Mouse (Mus musculus) MEL (cell line): ENCODE measurements at regions not wholly inside any gene's neighbourhood (a gene's known extent, or its start where the extent isn't known, plus 50 kb on each side); places are given as distances from the start of the nearest gene placed in this dataset.

Experiments used
- DNase-seq: peaks from one replicate; pipeline ENCODE4 v3.0.0; 2011; ENCODE audit warnings: low read depth, low spot score
- H3K27ac ChIP-seq: 2 replicates; pipeline ENCODE4 v1.5.1; 2012; ENCODE audit warnings: low read depth, mild to moderate bottlenecking, control low read depth, low read length, moderate library complexity; ENCODE audit not compliant: control insufficient read depth
- H3K27me3 ChIP-seq, 2 experiments: fragments of 150-350 bp in 1 of 2; sonication (generic) in 1 of 2; 2 replicates each; pipeline ENCODE4 v1.6.1; 2012; ENCODE audit warnings: low read length in 2 of 2, mild to moderate bottlenecking in 2 of 2, improper control_type of control experiment in 1 of 2, moderate library complexity in 1 of 2; ENCODE audit not compliant: insufficient read depth in 2 of 2, control insufficient read depth in 1 of 2
- H3K36me3 ChIP-seq, 2 experiments: 2 replicates each; pipeline ENCODE4 v1.6.1; 2012 to 2014; ENCODE audit warnings: low read length in 2 of 2, improper control_type of control experiment in 1 of 2, inconsistent platforms in 1 of 2, mild to moderate bottlenecking in 1 of 2; ENCODE audit not compliant: insufficient read depth in 2 of 2, control insufficient read depth in 1 of 2
- H3K4me1 ChIP-seq, 2 experiments: fragments of 150-350 bp in 1 of 2; sonication (generic) in 1 of 2; 2 replicates each; pipeline ENCODE4 v1.6.1; 2012; ENCODE audit warnings: low read length in 2 of 2, improper control_type of control experiment in 1 of 2, mild to moderate bottlenecking in 1 of 2; ENCODE audit not compliant: insufficient read depth in 2 of 2, control insufficient read depth in 1 of 2
- H3K4me3 ChIP-seq, 2 experiments: fragments of 150-350 bp in 1 of 2; sonication (generic) in 1 of 2; 2 replicates each; pipeline ENCODE4 v1.5.1; 2012; ENCODE audit warnings: low read depth in 2 of 2, low read length in 2 of 2, mild to moderate bottlenecking in 2 of 2, moderate library complexity in 2 of 2, control low read depth in 1 of 2, improper control_type of control experiment in 1 of 2; ENCODE audit not compliant: control insufficient read depth in 1 of 2, insufficient read depth in 1 of 2
- H3K79me2 ChIP-seq: 2 replicates; pipeline ENCODE4 v1.6.1; 2012; ENCODE audit warnings: mild to moderate bottlenecking, low read length, moderate library complexity; ENCODE audit not compliant: control insufficient read depth, poor library complexity, insufficient read depth
- H3K9ac ChIP-seq: 2 replicates; pipeline ENCODE4 v1.6.1; 2012; ENCODE audit warnings: low read depth, mild to moderate bottlenecking, control low read depth, low read length, moderate library complexity; ENCODE audit not compliant: control insufficient read depth, poor library complexity, severe bottlenecking
- H3K9me3 ChIP-seq: fragments of 150-350 bp; sonication (generic); replicated peaks from 2 replicates; pipeline ENCODE4 v1.6.1; 2012; ENCODE audit warnings: mild to moderate bottlenecking, low read length, improper control_type of control experiment, moderate library complexity; ENCODE audit not compliant: insufficient read depth
- CHD1 ChIP-seq: IDR thresholded peaks from 2 replicates; pipeline ENCODE4 v1.6.1; 2012; ENCODE audit warnings: low read depth, mild to moderate bottlenecking, inconsistent platforms, low read length, improper control_type of control experiment
- CTCF ChIP-seq, 3 experiments: IDR thresholded peaks in 2 of 3; conservative IDR thresholded peaks in 1 of 3; 2 replicates each; pipeline ENCODE4 v1.5.1; 2011 to 2012; ENCODE audit warnings: low read length in 3 of 3, low read depth in 2 of 3, mild to moderate bottlenecking in 2 of 3, improper control_type of control experiment in 1 of 3, inconsistent platforms in 1 of 3, mixed read lengths in 1 of 3, moderate library complexity in 1 of 3; ENCODE audit not compliant: control insufficient read depth in 1 of 3, insufficient read depth in 1 of 3, poor library complexity in 1 of 3, severe bottlenecking in 1 of 3
- E2F4 ChIP-seq: IDR thresholded peaks from 2 replicates; pipeline ENCODE4 v1.6.1; 2011; ENCODE audit warnings: low read depth, low read length, improper control_type of control experiment, borderline replicate concordance
- ELF1 ChIP-seq: IDR thresholded peaks from 2 replicates; pipeline ENCODE4 v1.6.1; 2014; ENCODE audit warnings: low read depth, mild to moderate bottlenecking, inconsistent platforms, low read length, improper control_type of control experiment, moderate library complexity
- EP300 ChIP-seq, 2 experiments: IDR thresholded peaks; 2 replicates each; pipeline ENCODE4 v1.6.1; 2011; ENCODE audit warnings: improper control_type of control experiment in 2 of 2, low read length in 2 of 2, low read depth in 1 of 2, mild to moderate bottlenecking in 1 of 2
- ETS1 ChIP-seq: IDR thresholded peaks from 2 replicates; pipeline ENCODE4 v1.6.1; 2012; ENCODE audit warnings: low read depth, mild to moderate bottlenecking, inconsistent platforms, low read length, improper control_type of control experiment, moderate library complexity
- GATA1 ChIP-seq: IDR thresholded peaks from 2 replicates; pipeline ENCODE4 v1.6.1; 2011; ENCODE audit warnings: low read depth, low read length, improper control_type of control experiment
- JUND ChIP-seq: IDR thresholded peaks from 2 replicates; pipeline ENCODE4 v1.6.1; 2011; ENCODE audit warnings: low read depth, mild to moderate bottlenecking, improper control_type of control experiment, low read length
- KAT2A ChIP-seq: conservative IDR thresholded peaks from 2 replicates; pipeline ENCODE4 v1.6.1; 2012; ENCODE audit warnings: low read depth, low read length, improper control_type of control experiment, inconsistent platforms
- MAZ ChIP-seq: IDR thresholded peaks from 2 replicates; pipeline ENCODE4 v1.6.1; 2012; ENCODE audit warnings: low read depth, mild to moderate bottlenecking, inconsistent platforms, low read length, improper control_type of control experiment
- MXI1 ChIP-seq: IDR thresholded peaks from 2 replicates; pipeline ENCODE4 v1.6.1; 2011; ENCODE audit warnings: mild to moderate bottlenecking, low read depth, low read length, improper control_type of control experiment
- MYB ChIP-seq: IDR thresholded peaks from 2 replicates; pipeline ENCODE4 v1.6.1; 2011; ENCODE audit warnings: mild to moderate bottlenecking, low read depth, low read length, improper control_type of control experiment
- POLR2AphosphoS5 ChIP-seq: IDR thresholded peaks from 2 replicates; pipeline ENCODE4 v1.6.1; 2012; ENCODE audit warnings: low read depth, borderline replicate concordance, mild to moderate bottlenecking, inconsistent platforms, low read length, moderate library complexity, mixed read lengths
- RAD21 ChIP-seq: IDR thresholded peaks from 2 replicates; pipeline ENCODE4 v1.6.1; 2011; ENCODE audit warnings: mild to moderate bottlenecking, low read depth, low read length, improper control_type of control experiment
- RCOR1 ChIP-seq: IDR thresholded peaks from 2 replicates; pipeline ENCODE4 v1.6.1; 2012; ENCODE audit warnings: low read depth, mild to moderate bottlenecking, inconsistent platforms, low read length, improper control_type of control experiment
- TBP ChIP-seq: IDR thresholded peaks from 2 replicates; pipeline ENCODE4 v1.8.0; 2011; ENCODE audit warnings: low read depth, low read length, improper control_type of control experiment
- UBTF ChIP-seq: IDR thresholded peaks from 2 replicates; pipeline ENCODE4 v1.6.1; 2012; ENCODE audit warnings: low read depth, mild to moderate bottlenecking, inconsistent platforms, low read length, improper control_type of control experiment, moderate library complexity, borderline replicate concordance; ENCODE audit not compliant: insufficient read depth
- USF2 ChIP-seq, 2 experiments: IDR thresholded peaks; 2 replicates each; pipeline ENCODE4 v1.6.1; 2011 to 2012; ENCODE audit warnings: improper control_type of control experiment in 2 of 2, low read length in 2 of 2, borderline replicate concordance in 1 of 2, inconsistent platforms in 1 of 2, low read depth in 1 of 2, mild to moderate bottlenecking in 1 of 2; ENCODE audit not compliant: insufficient read depth in 1 of 2
- ZC3H11A ChIP-seq: IDR thresholded peaks from 2 replicates; pipeline ENCODE4 v1.6.1; 2012; ENCODE audit warnings: low read depth, mild to moderate bottlenecking, inconsistent platforms, low read length, improper control_type of control experiment
- ZNF384 ChIP-seq: IDR thresholded peaks from 2 replicates; pipeline ENCODE4 v1.6.1; 2012; ENCODE audit warnings: low read depth, mild to moderate bottlenecking, inconsistent platforms, low read length, improper control_type of control experiment

- H3K9me3 ChIP-seq, result no peaks in the 10 kb centered on the region
- no peaks in the 10 kb centered on the region for H3K79me2 ChIP-seq
- no peak overlapping the region for H3K9ac ChIP-seq
- no peaks in the 10 kb centered on the region for H3K4me1 ChIP-seq
- H3K27me3 ChIP-seq, result no peaks in the 10 kb centered on the region
- TF ChIP-seq UBTF (no peak), POLR2AphosphoS5 (no peak), TBP (no peak), ZNF384 (no peak), MAZ (no peak), CHD1 (no peak), MYB (no peak), MXI1 (no peak), USF2 (IDR thresholded peaks at IDR 0.05; ENCODE audit: borderline replicate concordance in 1 of 2, insufficient read depth in 1 of 2, low read depth in 1 of 2, low read length in 2 of 2) (no peak), RCOR1 (no peak)
- TF ChIP-seq, all 39 proteins: peak for 0
- H3K4me3 ChIP-seq, result no peak overlapping the region
- H3K36me3 ChIP-seq, result no peaks in the 10 kb centered on the region
- DNase-seq, result no peak
- no peak overlapping the region for H3K27ac ChIP-seq
Measured at GRCm38 (mm10) chr6:50979764-50980163, 325.5 kb upstream of the Npvf start.

DNA sequence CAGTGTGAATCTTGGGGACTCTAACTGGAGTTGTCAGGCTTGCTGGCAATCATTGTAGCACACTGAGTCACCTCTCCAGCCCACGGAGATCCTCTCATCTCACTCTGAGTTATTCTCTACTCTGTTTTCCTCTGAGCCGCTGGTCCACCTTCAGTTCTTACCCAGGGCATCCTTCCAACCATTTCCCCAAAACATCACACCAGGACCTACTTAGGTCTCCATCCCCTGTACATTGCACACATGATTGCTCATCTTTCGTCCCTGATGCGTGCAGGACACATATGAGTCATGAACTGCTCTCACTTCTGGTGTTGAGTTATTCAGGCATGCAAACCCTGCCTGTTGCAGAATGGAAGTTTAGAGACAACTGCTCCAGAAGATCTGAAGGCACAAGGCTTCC, 326.1 kb upstream of the Npvf start:
- H3K36me3 ChIP-seq, result no peaks in the 10 kb centered on the region
- no peaks in the 10 kb centered on the region for H3K4me1 ChIP-seq
- H3K79me2 ChIP-seq, result no peaks in the 10 kb centered on the region
- TF ChIP-seq CTCF (IDR thresholded peaks at IDR 0.05 in 2 of 3, conservative IDR thresholded peaks at IDR 0.05 in 1 of 3; ENCODE audit: control insufficient read depth in 1 of 3, insufficient read depth in 1 of 3, low read depth in 2 of 3, low read length in 3 of 3, poor library complexity in 1 of 3, severe bottlenecking in 1 of 3), result no peak
- no peak for TF ChIP-seq ZC3H11A
- no peak for TF ChIP-seq ETS1
- DNase-seq, result no peak
- H3K27ac ChIP-seq, result no peak overlapping the region
- no peaks in the 10 kb centered on the region for H3K27me3 ChIP-seq
- H3K9ac ChIP-seq, result no peak overlapping the region
- no peak overlapping the region for H3K4me3 ChIP-seq
- H3K9me3 ChIP-seq, result no peaks in the 10 kb centered on the region

DNA sequence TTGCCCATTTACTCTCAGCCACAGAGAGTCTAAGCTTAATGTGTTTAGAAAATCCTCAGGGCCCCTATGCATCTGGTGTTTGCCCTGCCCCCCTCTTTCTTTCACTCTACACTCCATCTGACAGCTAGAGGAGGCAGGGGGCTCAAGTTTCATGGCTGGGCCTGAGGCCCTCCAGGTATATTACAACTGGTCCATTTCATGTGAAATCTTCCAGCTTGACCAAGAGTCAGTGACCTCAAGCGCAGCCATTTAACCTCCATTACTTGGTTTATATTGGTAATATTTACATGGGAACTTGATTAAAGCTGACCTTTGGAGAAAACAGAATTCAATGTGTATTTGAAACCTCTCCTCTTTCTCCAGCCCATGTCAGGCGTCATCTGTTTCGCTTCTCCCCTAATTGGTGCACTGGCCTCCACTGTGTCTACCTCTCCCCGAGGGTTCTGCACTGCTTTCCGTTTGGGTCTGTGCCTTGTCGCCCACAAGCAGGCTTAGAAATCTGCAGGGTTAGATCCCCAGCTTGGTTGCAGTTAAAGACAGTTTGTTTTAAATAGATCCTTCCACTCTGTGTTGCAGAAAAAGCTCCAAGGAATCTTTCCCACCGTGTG, 327.6 kb upstream of the Npvf start:
- TF ChIP-seq KAT2A (no peak), E2F4 (no peak), MXI1 (no peak), UBTF (no peak), CHD1 (no peak), GATA1 (no peak), CTCF (IDR thresholded peaks at IDR 0.05 in 2 of 3, conservative IDR thresholded peaks at IDR 0.05 in 1 of 3; ENCODE audit: control insufficient read depth in 1 of 3, insufficient read depth in 1 of 3, low read depth in 2 of 3, low read length in 3 of 3, poor library complexity in 1 of 3, severe bottlenecking in 1 of 3) (no peak), EP300 (IDR thresholded peaks at IDR 0.05; ENCODE audit: low read depth in 1 of 2, low read length in 2 of 2) (no peak), RAD21 (no peak), ZC3H11A (no peak), JUND (no peak), ELF1 (no peak)
- no peaks in the 10 kb centered on the region for H3K27me3 ChIP-seq
- no peaks in the 10 kb centered on the region for H3K79me2 ChIP-seq
- H3K4me1 ChIP-seq, result no peaks in the 10 kb centered on the region
- H3K4me3 ChIP-seq, result no peak overlapping the region
- no peak overlapping the region for H3K9ac ChIP-seq
- no peak overlapping the region for H3K27ac ChIP-seq
- no peak for DNase-seq
- H3K9me3 ChIP-seq, result no peaks in the 10 kb centered on the region
- no peaks in the 10 kb centered on the region for H3K36me3 ChIP-seq
